Mouse (Mus musculus) mature B cell (primary cell): ENCODE results near the gene Ttc22.

Source experiments
- in situ Hi-C: fragments of 300-500 bp; cut with MboI; formaldehyde crosslinking; loops from 2 replicates; pipeline ENCODE4 v1.14.3; 2019

Ttc22 gene

GRCm38 (mm10) chr4:106655681-106656080 is 33.4 kb downstream of the Ttc22 start:
- in situ Hi-C loops: no loop called here

GRCm38 (mm10) chr4:106663956-106664470 is 41.8 kb downstream of the Ttc22 start:
- in situ Hi-C loops: no loop called here

GRCm38 (mm10) chr4:106664697-106665096 is 42.5 kb downstream of the Ttc22 start:
- in situ Hi-C loops: no loop called here

GRCm38 (mm10) chr4:106665269-106665668 is 43.0 kb downstream of the Ttc22 start:
- in situ Hi-C loops: no loop called here

- in situ Hi-C loops: no loop called here
Measured at GRCm38 (mm10) chr4:106665673-106666072, 43.4 kb downstream of the Ttc22 start.

- in situ Hi-C loops: no loop called here
Measured at GRCm38 (mm10) chr4:106666546-106666945, 44.3 kb downstream of the Ttc22 start.

GRCm38 (mm10) chr4:106676749-106677148 is 54.5 kb downstream of the Ttc22 start:
- in situ Hi-C loops: no loop called here

- in situ Hi-C loops: no loop called here
Measured at GRCm38 (mm10) chr4:106678442-106679118, 56.3 kb downstream of the Ttc22 start, which contains the start of gene Ttc4. Ttc4 (minus strand) TSS chr4:106678944.

GRCm38 (mm10) chr4:106679152-106679551 is 56.9 kb downstream of the Ttc22 start:
- in situ Hi-C loops: no loop called here

GRCm38 (mm10) chr4:106680955-106681354 is 58.7 kb downstream of the Ttc22 start:
- in situ Hi-C loops: no loop called here

- in situ Hi-C loops: no loop called here
Measured at GRCm38 (mm10) chr4:106688636-106689296, 66.5 kb downstream of the Ttc22 start.
